Mouse (Mus musculus): Measurements from ENCODE around the gene Drg2.

- TF ChIP-seq POLR2A (IDR thresholded peaks at IDR 0.05; ENCODE audit: borderline replicate concordance, low read depth, low read length) (no peak), CTCF (IDR thresholded peaks at IDR 0.05; ENCODE audit: low read depth, low read length) (no peak)
These were observed 54.6 kb downstream of the Drg2 start for GRCm38 (mm10) chr11:60508950-60509349.
